Mouse (Mus musculus) urinary bladder, postnatal 14 days (tissue): Measurements from ENCODE around the gene Ep400.

Experiments
- DNase-seq: peaks from one replicate; pipeline ENCODE4 v3.0.0; 2021; ENCODE audit warnings: low spot score

The Ep400 gene

GRCm38 (mm10) chr5:110665486-110666121, 104.9 kb downstream of the Ep400 start:
- no peak for DNase-seq

GRCm38 (mm10) chr5:110664750-110665269, 105.7 kb downstream of the Ep400 start:
- DNase-seq, result no peak

- DNase-seq, result no peak
Measured at GRCm38 (mm10) chr5:110664041-110664440, 106.5 kb downstream of the Ep400 start.

- DNase-seq, result no peak
Measured at GRCm38 (mm10) chr5:110659682-110660081, 110.8 kb downstream of the Ep400 start.

GRCm38 (mm10) chr5:110653686-110654085, 116.8 kb downstream of the Ep400 start:
- no peak for DNase-seq

- DNase-seq, result peak; percentile 96
Measured at GRCm38 (mm10) chr5:110652719-110653648, 117.5 kb downstream of the Ep400 start, which contains the start of the genes Noc4l and Ddx51. Noc4l (minus strand) TSS chr5:110653417. Ddx51 (plus strand) TSS chr5:110653451.

- no peak for DNase-seq
Measured at GRCm38 (mm10) chr5:110646377-110646776, 124.1 kb downstream of the Ep400 start.

GRCm38 (mm10) chr5:110639459-110639858, 131.1 kb downstream of the Ep400 start:
- peak; percentile 70 for DNase-seq

- DNase-seq, result no peak
Measured at GRCm38 (mm10) chr5:110638306-110639074, 132.0 kb downstream of the Ep400 start.

GRCm38 (mm10) chr5:110635951-110636707, 134.4 kb downstream of the Ep400 start:
- DNase-seq, result no peak

GRCm38 (mm10) chr5:110629525-110630120, 140.9 kb downstream of the Ep400 start:
- no peak for DNase-seq

GRCm38 (mm10) chr5:110628156-110628555, 142.4 kb downstream of the Ep400 start:
- DNase-seq, result no peak

GRCm38 (mm10) chr5:110627351-110627750, 143.2 kb downstream of the Ep400 start:
- DNase-seq, result no peak

- DNase-seq, result no peak
Measured at GRCm38 (mm10) chr5:110624319-110624718, 146.2 kb downstream of the Ep400 start.

GRCm38 (mm10) chr5:110619226-110619625, 151.3 kb downstream of the Ep400 start:
- DNase-seq, result no peak
